Mouse (Mus musculus) activated CD4-positive, CD25-positive, alpha-beta regulatory T cell, adult 9 weeks (primary cell): Measurements from ENCODE around the gene Hes1. TPM values are rescaled to one million over a fixed set of nuclear protein-coding genes. Genes with fewer than 3 reads are reported as not detected.

Experiments used
- polyA plus RNA-seq: library from polyadenylated mRNA; unstranded; fragments of 100-300 nt; shearing (Covaris generic); gene quantifications from one replicate; pipeline ENCODE4 v1.2.1, GENCODE M21; 2017

Hes1 gene
- polyA plus RNA-seq, result not detected

DNA sequence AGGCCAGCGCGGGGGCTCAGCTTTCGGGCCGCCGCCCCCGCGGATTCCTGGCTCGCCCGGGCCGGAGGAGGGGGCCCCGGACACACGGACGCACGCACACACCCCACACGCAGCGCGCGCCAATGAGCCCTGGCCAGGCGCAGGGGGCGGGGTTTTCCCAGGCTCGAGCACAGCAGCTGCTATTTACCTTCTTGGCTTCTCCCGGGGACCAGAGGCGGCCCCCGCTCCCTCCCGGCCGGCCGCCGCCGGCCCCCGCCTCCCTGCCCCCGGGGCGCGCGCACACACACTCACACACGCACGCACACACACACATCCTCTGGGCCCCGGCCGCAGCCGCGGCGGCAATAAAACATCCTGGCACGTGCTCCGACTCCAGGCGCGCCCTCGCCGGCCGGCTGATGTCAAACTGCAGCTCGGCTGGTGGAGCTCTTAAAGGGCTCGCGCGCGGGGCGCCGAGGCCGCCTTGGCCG is at the start of gene Hes1:
Gene Hes1 (plus strand): TSS at position 401 of the 470 bp plus-strand sequence.

Other genes with a start within 250 kb of the Hes1 start
- not detected for gene Cpn2, start 203.1 kb downstream of the Hes1 start, polyA plus RNA-seq
- not detected for gene Lrrc15, start 218.9 kb downstream of the Hes1 start, polyA plus RNA-seq
- not detected for gene Gp5, start 246.4 kb downstream of the Hes1 start, polyA plus RNA-seq